Mouse (Mus musculus): Measurements from ENCODE around the gene Sdk2. TPM values are rescaled to one million over a fixed set of nuclear protein-coding genes. Genes with fewer than 3 reads are reported as not detected.

The Sdk2 gene
- total RNA-seq, 2 experiments from 2014 or later = 0.23 to 0.84 TPM

DNA sequence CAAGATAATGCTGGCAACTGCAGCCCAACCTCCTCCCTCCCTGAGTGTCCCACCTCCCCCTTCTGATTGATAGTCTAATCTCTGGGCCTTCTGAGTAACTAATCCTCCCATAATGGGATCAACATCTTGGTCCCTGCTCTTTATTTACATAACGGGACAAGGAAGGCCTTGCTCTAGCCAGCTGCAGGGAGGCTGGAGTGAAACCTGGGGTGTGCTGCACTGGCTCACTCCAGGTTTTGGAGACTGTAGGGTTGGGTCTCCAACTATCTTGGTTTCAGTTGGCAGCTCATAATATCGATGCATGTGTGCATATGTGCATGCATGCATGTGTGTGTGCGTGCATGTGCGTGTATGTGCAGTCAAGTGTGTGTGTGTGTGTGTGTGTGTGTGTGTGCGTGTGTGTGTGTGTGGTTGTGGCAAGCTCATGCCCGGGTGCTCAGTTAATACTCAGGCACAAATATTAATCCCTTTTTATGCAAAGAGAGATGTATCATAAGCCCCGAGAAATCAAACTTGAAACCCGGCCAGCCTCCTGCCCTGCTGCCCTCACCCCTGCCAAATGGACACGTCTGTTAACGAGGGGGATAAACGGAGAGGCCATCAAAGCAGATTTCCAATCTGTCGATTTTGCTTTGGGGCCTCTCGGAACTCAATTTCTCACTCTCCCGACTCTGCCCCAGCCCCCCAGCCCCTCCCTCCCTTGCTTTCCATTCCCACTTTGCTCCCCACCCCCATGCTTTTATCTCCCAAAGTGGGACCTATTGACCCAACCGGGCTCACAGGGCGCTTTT lies 91.8 kb downstream of the Sdk2 start:
- TF ChIP-seq CTCF (IDR thresholded peaks at IDR 0.05) = no peak
- no peak for DNase-seq
- intact Hi-C loops (cut with DNase I) = no loop called here
- Histone ChIP-seq H3K4me3 (no peak overlapping the region), H3K27ac (no peak overlapping the region)

DNA sequence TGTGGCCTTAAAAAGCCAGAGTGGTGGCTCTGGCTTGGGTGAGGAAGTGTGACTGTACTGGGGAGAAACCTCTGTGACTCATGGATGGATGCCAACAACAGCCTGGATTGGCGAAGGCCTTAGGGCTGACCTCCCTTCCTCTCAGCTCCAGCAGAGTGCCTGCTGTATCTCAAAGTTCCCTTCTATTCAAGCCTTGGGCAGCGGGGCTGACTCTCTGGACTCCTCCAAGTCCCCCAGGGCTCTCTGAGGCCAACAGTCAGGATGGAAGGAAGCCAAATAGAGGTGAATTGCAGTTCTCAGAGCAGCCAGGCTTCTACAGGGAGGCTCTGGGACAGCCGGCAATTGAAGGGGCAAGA lies 94.4 kb downstream of the Sdk2 start:
- Histone ChIP-seq H3K27ac (no peak overlapping the region), H3K4me3 (no peak overlapping the region)
- intact Hi-C loops (cut with DNase I) = no loop called here
- no peak for TF ChIP-seq CTCF (IDR thresholded peaks at IDR 0.05)
- DNase-seq = no peak

DNA sequence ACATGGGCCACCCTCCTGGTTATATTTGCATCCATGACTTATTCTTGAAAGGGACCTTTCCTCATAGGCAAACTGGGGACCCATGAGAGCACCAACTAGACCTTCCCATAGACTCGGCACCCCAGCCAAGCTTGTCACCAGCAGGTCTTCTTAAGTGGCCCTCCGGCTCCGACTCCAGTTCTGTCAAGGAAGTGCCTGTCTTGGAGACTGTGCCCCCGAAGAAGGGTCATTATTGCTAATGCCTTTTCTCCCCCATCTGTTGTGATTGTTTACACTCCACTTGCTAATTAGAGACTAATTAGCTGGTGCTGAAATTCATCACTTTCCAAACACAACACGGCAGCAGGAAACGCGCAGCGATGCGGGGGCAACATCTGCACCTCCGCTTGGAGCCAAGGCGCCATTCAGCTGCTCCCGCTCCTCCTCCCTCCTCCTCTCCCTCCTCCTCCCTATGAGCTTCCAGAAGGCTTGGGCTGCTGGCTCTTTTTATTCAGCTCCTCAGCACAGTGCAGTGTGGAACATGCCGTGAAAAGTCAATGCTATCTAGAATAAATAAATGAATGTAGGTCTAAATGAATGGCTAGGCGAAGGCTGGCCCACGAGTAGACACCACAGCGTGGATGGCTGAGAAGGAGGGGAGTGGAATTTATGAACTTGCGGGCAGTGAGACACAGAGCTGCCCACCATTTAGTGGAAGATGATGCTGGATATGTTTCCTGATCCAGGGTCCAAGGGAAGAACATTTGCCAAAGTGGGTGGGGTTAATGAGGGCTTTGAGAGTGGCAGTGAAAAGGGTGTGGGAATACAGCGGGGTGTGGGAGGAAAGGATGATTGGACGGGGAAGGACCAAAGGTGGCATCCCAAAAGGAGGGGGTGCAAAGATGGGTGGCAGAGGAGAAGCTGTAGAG lies 95.0 kb downstream of the Sdk2 start:
- no peak for TF ChIP-seq CTCF (IDR thresholded peaks at IDR 0.05)
- no peak overlapping the region for H3K27ac ChIP-seq
- no peak for DNase-seq
- H3K4me3 ChIP-seq = no peak overlapping the region
- intact Hi-C loops (cut with DNase I) = no loop called here

DNA sequence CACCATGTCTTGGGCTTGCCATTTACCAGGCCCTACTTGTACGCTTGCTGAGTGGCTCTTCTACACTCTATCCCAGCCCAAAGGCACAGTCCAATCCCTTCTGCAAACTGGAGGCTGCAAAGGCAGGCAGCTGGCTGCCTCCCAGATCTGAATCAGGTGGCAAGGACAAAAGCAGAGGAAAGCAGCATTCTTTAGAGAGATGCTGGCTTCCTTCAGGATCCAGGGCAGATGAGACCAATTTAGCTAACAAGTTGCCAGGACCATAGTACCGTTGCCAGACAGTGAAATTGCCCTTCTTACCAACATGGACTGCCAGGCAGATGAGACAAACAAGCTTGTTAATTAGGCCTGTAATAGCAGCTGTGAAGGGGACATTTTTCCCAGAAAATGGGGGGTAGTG lies 96.8 kb downstream of the Sdk2 start:
- DNase-seq = no peak
- H3K27ac ChIP-seq = no peak overlapping the region
- H3K4me3 ChIP-seq = no peak overlapping the region
- no peak for TF ChIP-seq CTCF (IDR thresholded peaks at IDR 0.05)
- intact Hi-C loops (cut with DNase I) = no loop called here

- no peak for TF ChIP-seq CTCF (IDR thresholded peaks at IDR 0.05)
- Histone ChIP-seq H3K4me3 (no peak overlapping the region), H3K27ac (no peak overlapping the region)
- DNase-seq = no peak
- intact Hi-C loops (cut with DNase I) = no loop called here
Observed at GRCm38 (mm10) chr11:113965214-113965613, 101.6 kb downstream of the Sdk2 start.

DNA sequence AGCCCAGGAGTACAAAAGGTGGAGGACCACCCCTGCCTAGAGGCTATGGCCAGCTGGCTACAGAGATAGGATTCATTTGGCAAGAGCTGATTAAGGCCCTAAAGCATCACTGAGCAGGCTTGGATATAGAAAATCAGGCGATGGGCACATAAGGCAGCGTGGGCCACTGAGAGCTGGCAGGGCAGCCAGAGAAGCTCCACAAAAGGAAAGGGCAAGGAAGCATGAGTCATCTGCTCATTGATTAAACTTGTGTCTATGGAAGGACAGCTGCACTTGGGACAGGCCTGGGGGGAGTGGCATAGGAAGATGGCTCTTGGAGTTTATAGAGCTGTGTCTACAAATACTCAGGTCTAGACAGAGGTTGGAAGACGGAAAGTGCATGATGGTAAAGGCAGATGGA lies 104.1 kb downstream of the Sdk2 start:
- no peak for DNase-seq
- no peak for TF ChIP-seq CTCF (IDR thresholded peaks at IDR 0.05)
- Histone ChIP-seq H3K27ac (no peak overlapping the region), H3K4me3 (no peak overlapping the region)
- intact Hi-C loops (cut with DNase I) = no loop called here

- H3K4me3 ChIP-seq = no peak overlapping the region
- no peak for TF ChIP-seq CTCF (IDR thresholded peaks at IDR 0.05)
- intact Hi-C loops (cut with DNase I) = no loop called here
- peak; percentile 25 for DNase-seq
- no peak overlapping the region for H3K27ac ChIP-seq
Observed at GRCm38 (mm10) chr11:113951616-113951988, 115.2 kb downstream of the Sdk2 start.

DNA sequence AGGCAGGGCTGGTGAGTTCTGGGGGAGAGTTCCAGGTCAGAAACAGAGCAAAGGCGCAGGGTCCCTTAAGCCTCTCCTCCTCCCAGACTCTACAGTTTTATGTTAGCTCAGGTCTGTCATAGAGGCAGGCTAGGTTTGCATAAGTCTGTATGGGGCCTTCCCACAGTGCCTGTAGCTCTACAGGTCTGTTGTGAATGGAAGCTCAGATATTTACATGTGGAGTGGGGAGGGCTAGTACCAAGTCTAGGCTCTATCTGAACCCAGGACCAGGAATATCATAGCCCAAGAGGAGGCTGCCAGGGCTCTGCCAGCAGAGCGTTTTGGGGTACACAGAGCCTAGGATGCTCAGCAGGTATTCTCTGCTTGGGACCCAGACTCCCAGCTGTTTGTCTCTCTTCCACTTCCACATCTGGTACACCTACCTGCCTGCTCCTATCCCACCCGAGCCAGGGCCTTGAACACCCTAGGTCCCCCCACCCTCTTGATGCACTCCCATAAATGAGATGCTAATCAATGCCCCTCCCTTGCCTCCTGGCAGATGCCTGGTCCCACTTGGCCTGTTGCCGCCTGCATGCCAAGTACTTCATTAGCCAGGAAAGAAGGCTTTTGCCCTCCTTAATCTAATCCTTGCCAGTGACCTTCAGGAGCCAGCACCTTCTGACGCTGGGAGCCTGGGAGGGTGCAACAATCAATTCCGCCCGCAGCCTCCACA lies 115.8 kb downstream of the Sdk2 start:
- no peak overlapping the region for H3K27ac ChIP-seq
- intact Hi-C loops (cut with DNase I) = no loop called here
- H3K4me3 ChIP-seq = no peak overlapping the region
- TF ChIP-seq CTCF (IDR thresholded peaks at IDR 0.05) = no peak
- no peak for DNase-seq

DNA sequence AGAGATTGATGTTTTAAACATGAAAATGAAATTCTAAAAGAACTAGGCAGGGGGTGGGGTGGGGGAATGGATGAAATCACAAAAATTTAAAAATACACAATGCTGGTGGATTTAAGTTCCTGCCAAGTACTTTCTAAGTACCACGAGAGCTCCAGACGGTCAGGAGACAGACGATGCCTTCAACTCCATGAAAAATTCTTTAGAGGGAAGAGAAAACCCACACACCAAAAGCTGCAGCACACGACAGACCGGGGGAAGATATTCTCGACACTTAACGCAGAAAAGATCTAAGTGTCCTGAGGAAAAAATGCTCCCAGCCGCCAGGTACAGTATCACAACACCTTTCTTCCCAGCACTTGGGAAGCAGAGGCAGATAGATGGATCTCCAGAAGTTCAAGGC lies 118.2 kb downstream of the Sdk2 start:
- intact Hi-C loops (cut with DNase I) = no loop called here
- DNase-seq = no peak
- TF ChIP-seq CTCF (IDR thresholded peaks at IDR 0.05) = no peak
- H3K4me3 ChIP-seq = no peak overlapping the region
- no peak overlapping the region for H3K27ac ChIP-seq

DNA sequence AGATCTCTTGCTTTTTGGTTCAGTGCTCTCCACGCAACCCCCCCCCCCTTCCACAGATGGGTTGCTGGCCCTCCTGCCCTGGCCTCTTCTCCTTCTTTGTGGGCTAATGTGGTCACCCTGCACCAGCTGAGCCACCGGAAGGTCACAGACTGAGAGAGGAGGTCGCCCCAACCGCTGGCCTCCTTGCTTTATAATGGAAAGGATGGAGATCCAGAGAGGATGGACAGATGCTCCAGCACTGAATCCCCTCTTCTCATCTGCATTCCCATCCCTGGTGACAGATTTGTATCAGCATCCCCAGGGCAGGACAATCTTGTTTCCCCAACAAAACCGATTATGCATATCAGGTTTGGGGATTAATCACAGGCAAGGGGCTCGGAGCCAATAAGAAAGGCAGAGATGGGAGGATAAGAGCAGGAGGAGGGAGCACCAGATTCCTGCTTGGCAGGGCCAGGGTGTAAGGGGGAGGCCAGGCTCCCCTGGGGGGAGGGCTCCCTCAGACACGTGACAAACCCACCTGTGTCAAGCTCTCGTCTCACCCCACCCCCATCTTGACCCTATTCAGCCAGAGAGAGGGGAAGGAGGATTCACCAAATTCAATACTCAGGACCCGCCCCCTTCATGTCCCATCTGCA lies 124.6 kb downstream of the Sdk2 start:
- DNase-seq = no peak
- H3K27ac ChIP-seq = no peak overlapping the region
- no peak overlapping the region for H3K4me3 ChIP-seq
- intact Hi-C loops (cut with DNase I) = no loop called here
- no peak for TF ChIP-seq CTCF (IDR thresholded peaks at IDR 0.05)

DNA sequence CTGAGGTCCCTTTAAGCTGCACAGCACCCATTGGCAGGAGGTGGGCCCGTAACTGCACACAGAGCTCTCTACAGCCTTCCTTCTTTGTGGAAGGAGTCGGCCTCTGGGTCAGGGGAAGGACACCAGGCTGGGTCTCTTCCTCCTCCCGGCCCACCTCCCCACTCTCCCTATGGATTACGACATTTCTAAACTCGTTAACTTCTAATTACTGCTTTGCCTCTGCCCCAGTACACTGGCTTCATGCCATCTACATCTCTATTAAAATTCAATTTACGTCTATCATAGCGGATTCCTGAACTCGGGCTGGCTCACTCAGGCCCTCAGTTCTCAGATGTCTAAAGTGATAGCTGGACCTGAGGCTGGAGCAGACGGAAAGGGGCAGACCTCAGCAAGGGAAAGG lies 133.2 kb downstream of the Sdk2 start:
- H3K4me3 ChIP-seq = no peak overlapping the region
- intact Hi-C loops (cut with DNase I) = no loop called here
- no peak for TF ChIP-seq CTCF (IDR thresholded peaks at IDR 0.05)
- DNase-seq = no peak
- H3K27ac ChIP-seq = no peak overlapping the region

DNA sequence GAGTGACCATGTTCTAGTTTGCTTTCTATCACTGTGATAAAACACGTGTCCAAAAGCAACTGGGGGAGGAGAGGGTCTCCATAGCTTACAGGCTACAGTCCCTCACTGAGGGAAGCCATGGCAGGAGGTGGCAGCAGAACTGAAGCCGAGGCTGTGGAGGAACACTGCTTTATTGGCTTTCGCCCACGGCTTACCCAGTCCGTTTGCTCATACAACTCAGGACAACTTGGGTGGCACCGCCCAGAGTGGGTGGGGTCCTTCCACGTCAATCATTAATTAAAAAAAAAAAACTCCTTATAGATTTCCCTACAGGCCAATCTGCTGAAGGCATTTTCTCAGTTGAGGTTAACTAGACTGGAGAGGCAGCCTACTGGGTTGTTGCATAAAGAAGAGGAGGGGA lies 133.9 kb downstream of the Sdk2 start:
- H3K27ac ChIP-seq = no peak overlapping the region
- no peak for DNase-seq
- no peak for TF ChIP-seq CTCF (IDR thresholded peaks at IDR 0.05)
- H3K4me3 ChIP-seq = no peak overlapping the region
- intact Hi-C loops (cut with DNase I) = no loop called here
